Mouse (Mus musculus) G1E (cell line): ENCODE results near the gene Tcf7l1. TPM values are rescaled to one million over a fixed set of nuclear protein-coding genes. Genes with fewer than 3 reads are reported as not detected.

ENCODE experiments used
- ATAC-seq: 2 replicates; pipeline ENCODE4 v1.8.0; 2016; ENCODE audit warnings: mild to moderate bottlenecking; ENCODE audit not compliant: insufficient number of reproducible peaks, poor library complexity, low FRiP score, severe bottlenecking; ENCODE audit errors: extremely low read depth
- DNase-seq: peaks from one replicate; pipeline ENCODE4 v3.0.0; 2012; ENCODE audit warnings: low spot score
- H3K27me3 ChIP-seq: 2 replicates; pipeline ENCODE4 v1.6.1; 2012; ENCODE audit warnings: mild to moderate bottlenecking, low read length, inconsistent platforms; ENCODE audit not compliant: insufficient read depth
- H3K36me3 ChIP-seq: replicated peaks from 2 replicates; pipeline ENCODE3; 2012; ENCODE audit warnings: mild to moderate bottlenecking, inconsistent platforms
- H3K4me1 ChIP-seq: 2 replicates; pipeline ENCODE4 v1.6.1; 2012; ENCODE audit warnings: low read depth, low read length, inconsistent platforms, mixed read lengths; ENCODE audit not compliant: insufficient read depth
- H3K4me3 ChIP-seq: 2 replicates; pipeline ENCODE4 v1.5.1; 2012; ENCODE audit warnings: low read depth, mild to moderate bottlenecking, inconsistent platforms, low read length, moderate library complexity, mixed read lengths
- H3K9me3 ChIP-seq: replicated peaks from 2 replicates; pipeline ENCODE4 v1.6.1; 2012; ENCODE audit warnings: inconsistent platforms
- CTCF ChIP-seq: IDR thresholded peaks from 2 replicates; pipeline ENCODE4 v1.5.1; 2012; ENCODE audit warnings: low read depth, low read length, inconsistent platforms, mixed read lengths
- GATA1 ChIP-seq: IDR thresholded peaks from 2 replicates; pipeline ENCODE4 v1.6.1; 2012; ENCODE audit warnings: borderline replicate concordance, low read length, inconsistent platforms, mixed read lengths
- GATA2 ChIP-seq: IDR thresholded peaks from 2 replicates; pipeline ENCODE4 v1.6.1; 2012; ENCODE audit warnings: low read depth, low read length, inconsistent platforms, borderline replicate concordance
- POLR2AphosphoS5 ChIP-seq: IDR thresholded peaks from 2 replicates; pipeline ENCODE4 v1.6.1; 2012; ENCODE audit warnings: low read depth, low read length, inconsistent platforms; ENCODE audit not compliant: insufficient replicate concordance
- TAL1 ChIP-seq: conservative IDR thresholded peaks from 2 replicates; pipeline ENCODE4 v1.6.1; 2012; ENCODE audit warnings: low read depth, low read length, inconsistent platforms, mixed read lengths
- polyA plus RNA-seq: library from polyadenylated mRNA; stranded (reverse); fragments of >175 nt; gene quantifications from 2 replicates; pipeline ENCODE4 v1.2.3, GENCODE M21; 2012
- total RNA-seq, 2 experiments: library from RNA; stranded (forward) in 1 of 2; stranded (reverse) in 1 of 2; fragments of 200-1000 nt in 1 of 2; fragments of >200 nt in 1 of 2; fragmentation: Nextera tagmentation in 1 of 2; gene quantifications; 2 replicates each; pipeline ENCODE4 v1.2.3; 2014 to 2017

The Tcf7l1 gene
- total and polyA plus RNA-seq, 3 experiments, result 0.38 TPM; not detected in 2

- H3K4me3 ChIP-seq, result no peak overlapping the region
- H3K36me3 ChIP-seq, result no peaks in the 10 kb centered on the region
- H3K27me3 ChIP-seq, result peaks cover 23% of the 10 kb centered on the region
- DNase-seq (no peak), ATAC-seq (no peak)
- H3K4me1 ChIP-seq, result no peaks in the 10 kb centered on the region
- TF ChIP-seq TAL1 (no peak), CTCF (no peak), POLR2AphosphoS5 (no peak), GATA2 (no peak), GATA1 (no peak)
- no peaks in the 10 kb centered on the region for H3K9me3 ChIP-seq
Observed at GRCm38 (mm10) chr6:72748421-72748820, 40.6 kb downstream of the Tcf7l1 start.

- H3K27me3 ChIP-seq, result peaks cover 21% of the 10 kb centered on the region
- no peak overlapping the region for H3K4me3 ChIP-seq
- H3K4me1 ChIP-seq, result no peaks in the 10 kb centered on the region
- H3K36me3 ChIP-seq, result no peaks in the 10 kb centered on the region
- no peak for ATAC-seq
- DNase-seq, result no peak
- no peaks in the 10 kb centered on the region for H3K9me3 ChIP-seq
- TF ChIP-seq CTCF, result no peak
- TF ChIP-seq TAL1, result no peak
- no peak for TF ChIP-seq GATA1
- no peak for TF ChIP-seq POLR2AphosphoS5
- TF ChIP-seq GATA2, result no peak
Observed at GRCm38 (mm10) chr6:72747814-72748213, 41.2 kb downstream of the Tcf7l1 start.

- Histone ChIP-seq H3K4me3 (no peak overlapping the region), H3K36me3 (no peaks in the 10 kb centered on the region), H3K4me1 (no peaks in the 10 kb centered on the region), H3K27me3 (peaks cover 16% of the 10 kb centered on the region), H3K9me3 (no peaks in the 10 kb centered on the region)
- DNase-seq (no peak), ATAC-seq (no peak)
- TF ChIP-seq CTCF (no peak), TAL1 (no peak), GATA2 (no peak), GATA1 (no peak), POLR2AphosphoS5 (no peak)
Observed at GRCm38 (mm10) chr6:72747156-72747555, 41.9 kb downstream of the Tcf7l1 start.

- no peak for ATAC-seq
- Histone ChIP-seq H3K36me3 (no peaks in the 10 kb centered on the region), H3K9me3 (no peaks in the 10 kb centered on the region), H3K4me1 (no peaks in the 10 kb centered on the region), H3K27me3 (peaks cover 12% of the 10 kb centered on the region), H3K4me3 (no peak overlapping the region)
- TF ChIP-seq GATA2, result no peak
- no peak for TF ChIP-seq GATA1
- no peak for TF ChIP-seq POLR2AphosphoS5
- TF ChIP-seq CTCF, result no peak
- TF ChIP-seq TAL1, result no peak
- no peak for DNase-seq
Observed at GRCm38 (mm10) chr6:72745781-72746180, 43.3 kb downstream of the Tcf7l1 start.

GRCm38 (mm10) chr6:72744144-72744800 lies 44.8 kb downstream of the Tcf7l1 start:
- no peaks in the 10 kb centered on the region for H3K4me1 ChIP-seq
- DNase-seq, result no peak
- H3K36me3 ChIP-seq, result no peaks in the 10 kb centered on the region
- H3K9me3 ChIP-seq, result no peaks in the 10 kb centered on the region
- H3K4me3 ChIP-seq, result no peak overlapping the region
- TF ChIP-seq POLR2AphosphoS5 (no peak), CTCF (no peak), GATA1 (no peak), TAL1 (no peak), GATA2 (no peak)
- ATAC-seq, result no peak
- peaks cover 6% of the 10 kb centered on the region; the same call in 1 of the 2 replicates for H3K27me3 ChIP-seq

- no peak overlapping the region for H3K4me3 ChIP-seq
- DNase-seq (no peak), ATAC-seq (no peak)
- no peaks in the 10 kb centered on the region for H3K9me3 ChIP-seq
- no peaks in the 10 kb centered on the region for H3K36me3 ChIP-seq
- TF ChIP-seq CTCF (no peak), GATA1 (no peak), POLR2AphosphoS5 (no peak), GATA2 (no peak), TAL1 (no peak)
- peaks cover 3% of the 10 kb centered on the region; the same call in 1 of the 2 replicates for H3K27me3 ChIP-seq
- H3K4me1 ChIP-seq, result no peaks in the 10 kb centered on the region
Observed at GRCm38 (mm10) chr6:72743624-72744041, 45.4 kb downstream of the Tcf7l1 start.
